Mouse (Mus musculus) urinary bladder, postnatal 36 days (tissue): ENCODE results near the gene Phc3.
"Not testable (repeated sequence)": the region's sequence is repeated elsewhere in the genome, so short reads cannot be mapped to it uniquely, and the experiment has no call there.

Experiments used
- DNase-seq, 2 experiments: peaks; one replicate each; pipeline ENCODE4 v3.0.0; 2022; ENCODE audit warnings: low spot score in 2 of 2, mixed read lengths in 1 of 2

Gene Phc3

DNA sequence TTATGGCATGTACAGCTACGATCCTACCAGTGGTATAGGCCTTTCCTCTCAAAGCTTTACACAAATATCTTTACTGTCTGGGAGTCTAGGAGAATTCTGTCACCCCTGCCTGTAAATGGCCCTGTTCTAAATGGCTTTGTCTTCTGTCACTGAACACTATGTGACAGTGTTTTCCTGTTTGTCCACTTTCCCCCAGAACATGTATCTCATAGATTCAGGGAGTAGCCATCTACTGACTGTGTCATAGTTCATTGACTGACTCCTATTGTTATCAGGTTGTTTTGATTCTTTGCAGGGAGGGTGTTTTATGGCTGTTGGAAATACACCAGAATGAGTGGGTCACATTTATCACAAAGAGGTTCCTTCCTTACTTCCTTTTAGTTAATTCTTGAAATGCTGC is 99.2 kb downstream of the Phc3 start:
- no peak for DNase-seq

DNA sequence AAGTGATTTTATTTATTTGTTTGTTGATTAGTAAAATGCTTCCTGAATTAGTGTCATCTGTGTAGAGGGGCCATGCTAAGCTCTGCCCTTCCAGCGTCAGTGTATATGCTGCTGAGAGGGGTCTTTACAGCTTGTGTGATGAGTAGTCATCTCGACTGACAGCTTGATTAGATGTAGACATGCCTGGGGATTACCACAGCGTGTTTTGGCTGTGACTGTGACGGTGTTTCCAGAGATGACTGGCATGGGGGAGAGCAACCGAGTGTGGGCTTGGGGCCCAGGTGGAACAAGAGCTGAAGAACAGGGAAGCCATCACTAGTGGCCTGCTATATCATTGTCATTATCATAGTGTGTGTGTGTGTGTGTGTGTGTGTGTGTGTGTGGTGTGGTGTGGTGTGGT is 100.6 kb downstream of the Phc3 start:
- DNase-seq = no peak

GRCm38 (mm10) chr3:30868176-30868575 is 101.0 kb downstream of the Phc3 start:
- no peak for DNase-seq

DNA sequence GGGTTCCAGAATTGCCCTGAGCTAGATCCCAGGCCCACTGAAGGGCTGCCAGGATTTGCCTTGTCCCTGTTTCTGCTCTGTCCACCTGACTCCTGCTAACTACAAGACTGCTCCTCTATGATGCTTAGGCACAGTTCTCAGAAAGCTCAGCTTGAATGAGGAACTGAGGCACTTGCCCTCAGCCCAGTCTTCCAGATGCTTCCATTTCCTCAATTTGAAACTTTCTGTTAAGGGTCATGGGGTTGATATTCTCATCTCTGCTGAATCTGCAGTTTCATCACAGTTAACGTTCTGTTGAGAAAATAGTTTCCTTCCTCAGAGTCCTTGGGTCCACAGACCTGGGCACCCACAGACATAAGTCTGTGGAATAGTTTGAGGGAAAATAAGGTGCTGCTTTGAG is 104.6 kb downstream of the Phc3 start:
- DNase-seq = no peak

DNA sequence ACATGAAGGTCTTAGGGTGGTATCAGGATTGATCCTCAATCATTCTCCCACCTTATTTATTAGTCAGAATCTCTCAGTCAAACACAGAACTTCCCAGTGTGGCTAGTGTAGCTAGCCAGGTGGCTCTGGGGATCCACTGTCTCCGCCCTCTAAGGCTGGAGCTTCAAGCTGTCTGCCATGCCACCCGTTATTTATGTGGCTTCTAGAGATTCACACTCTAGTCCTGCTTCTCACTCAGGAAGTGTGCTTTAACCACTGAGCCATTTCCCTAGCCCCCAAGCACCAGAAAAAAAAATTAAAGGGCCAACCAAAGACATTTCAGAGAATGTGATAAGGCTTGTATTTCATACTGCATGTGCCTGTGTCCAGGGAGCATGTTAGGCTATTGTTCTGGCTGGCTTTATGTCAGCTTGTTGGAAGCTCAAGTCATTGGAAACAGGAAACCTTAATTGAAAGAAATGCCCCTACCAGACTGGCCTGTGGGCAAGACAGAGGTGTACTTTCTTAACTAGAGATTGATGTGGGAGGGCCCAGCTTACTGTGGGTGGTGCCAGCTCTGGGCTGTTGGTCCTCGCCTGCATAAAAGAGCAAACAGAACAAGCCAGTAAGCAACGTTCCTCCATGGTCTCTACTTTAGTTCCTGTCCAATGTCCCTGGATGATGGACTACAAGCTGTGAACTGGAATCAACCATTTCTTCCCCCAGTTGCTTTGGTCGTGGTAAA is 105.3 kb downstream of the Phc3 start:
- no peak for DNase-seq

GRCm38 (mm10) chr3:30860705-30861104 is 108.5 kb downstream of the Phc3 start:
- DNase-seq = peak; percentile 20 to 22

DNA sequence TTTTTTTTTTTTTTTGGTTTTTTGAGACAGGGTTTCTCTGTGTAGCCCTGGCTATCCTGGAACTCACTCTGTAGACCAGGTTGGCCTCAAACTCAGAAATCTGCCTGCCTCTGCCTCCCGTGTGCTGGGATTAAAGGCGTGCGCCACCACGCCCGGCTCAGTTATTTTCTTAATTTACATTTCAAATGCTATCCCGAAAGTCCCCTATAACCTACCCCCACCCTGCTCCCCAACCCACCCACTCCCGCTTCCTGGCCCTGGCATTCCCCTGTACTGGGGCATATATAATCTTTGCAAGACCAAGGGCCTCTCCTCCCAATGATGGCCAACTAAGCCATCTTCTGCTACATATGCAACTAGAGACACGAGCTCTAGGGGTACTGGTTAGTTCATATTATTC is 109.6 kb downstream of the Phc3 start:
- DNase-seq = not testable (repeated sequence)

GRCm38 (mm10) chr3:30855604-30856458 is 113.4 kb downstream of the Phc3 start, which contains the start of gene Gpr160:
Gene Gpr160, plus strand, starts transcription at chr3:30855950.
- peak; percentile 66 to 73 for DNase-seq

- no peak for DNase-seq
Observed at GRCm38 (mm10) chr3:30853596-30853995, 115.6 kb downstream of the Phc3 start.

DNA sequence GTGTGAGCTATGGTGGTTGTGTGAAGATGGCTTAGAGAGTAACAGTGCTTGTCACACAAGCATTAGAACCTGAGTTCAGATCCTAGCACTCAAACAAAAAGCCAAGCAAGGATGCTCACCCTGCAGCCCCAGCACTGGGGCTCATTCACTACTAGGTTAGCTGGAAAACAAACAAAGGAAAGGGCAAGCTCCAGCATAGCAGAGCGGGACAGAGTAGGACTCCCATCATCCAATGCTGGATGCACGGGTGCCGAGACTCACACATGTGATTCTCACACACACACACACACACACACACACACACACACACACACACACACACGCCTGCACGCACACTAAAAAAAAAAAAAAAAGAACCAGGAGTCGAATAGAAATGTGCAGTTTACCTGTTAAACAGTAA is 117.8 kb downstream of the Phc3 start:
- no peak for DNase-seq
